Mouse (Mus musculus): Measurements from ENCODE around the gene Igf2bp1. TPM values are rescaled to one million over a fixed set of nuclear protein-coding genes. Genes with fewer than 3 reads are reported as not detected.

The Igf2bp1 gene
- total RNA-seq, 2 experiments from 2014 or later: 0.10 to 0.75 TPM

DNA sequence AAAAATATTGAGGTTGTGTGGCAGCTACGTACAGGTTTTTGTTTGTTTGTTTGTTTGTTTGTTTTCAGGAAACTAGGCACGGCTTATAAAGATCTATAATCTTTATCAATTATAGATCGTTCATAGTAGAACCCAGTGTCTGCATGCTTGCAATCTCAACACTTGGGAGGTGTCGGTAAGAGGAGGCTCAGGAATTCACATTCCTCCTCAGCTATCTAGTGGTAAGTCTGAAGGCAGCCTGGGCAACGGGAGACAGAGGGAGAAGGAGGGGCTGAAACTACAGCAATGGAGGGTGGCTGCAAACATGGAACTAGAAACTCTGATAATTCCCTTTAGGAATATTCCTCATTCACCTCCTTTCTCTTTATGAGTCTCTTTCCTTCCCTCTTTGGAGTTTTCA is 9.7 kb upstream of the Igf2bp1 start:
- intact Hi-C loops (cut with DNase I): no loop called here

DNA sequence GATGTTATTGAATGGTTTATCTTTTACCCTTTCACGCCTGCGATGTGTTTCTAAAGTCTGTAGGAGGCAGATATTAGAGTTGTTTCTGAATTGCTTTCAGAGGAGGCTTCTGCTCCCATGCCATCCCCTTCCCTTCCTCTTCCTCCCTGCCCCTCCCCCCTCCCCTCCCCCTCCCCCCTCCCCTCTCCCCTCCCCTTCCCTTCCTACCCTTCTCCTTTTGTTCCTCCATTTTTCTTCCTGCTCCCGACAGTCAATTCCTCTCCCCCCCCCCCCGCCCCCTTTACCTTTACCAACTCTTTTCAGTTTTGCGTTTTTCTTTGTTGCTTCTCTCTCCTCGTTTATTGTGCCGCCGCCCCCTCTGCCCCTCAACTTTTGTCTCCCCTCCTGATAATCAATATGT is 6.2 kb upstream of the Igf2bp1 start:
- intact Hi-C loops (cut with DNase I): no loop called here

More for the DNA sequence above, 9.7 kb upstream of the Igf2bp1 start:
- no peak for DNase-seq (ENCODE audit: extremely low spot score in 1 of 2, low spot score in 2 of 2)

GRCm38 (mm10) chr11:96008827-96009226 is 3.1 kb upstream of the Igf2bp1 start:
- no peak for DNase-seq (ENCODE audit: extremely low spot score in 1 of 2, low spot score in 2 of 2)
- intact Hi-C loops (cut with DNase I): loop anchor here (10.0 kb wide), 1 partner anchor 276 kb away; the partner anchor contains the start of genes Hoxb7 and Hoxb8

More for the DNA sequence above, 6.2 kb upstream of the Igf2bp1 start:
- no peak for DNase-seq (ENCODE audit: extremely low spot score in 1 of 2, low spot score in 2 of 2)

DNA sequence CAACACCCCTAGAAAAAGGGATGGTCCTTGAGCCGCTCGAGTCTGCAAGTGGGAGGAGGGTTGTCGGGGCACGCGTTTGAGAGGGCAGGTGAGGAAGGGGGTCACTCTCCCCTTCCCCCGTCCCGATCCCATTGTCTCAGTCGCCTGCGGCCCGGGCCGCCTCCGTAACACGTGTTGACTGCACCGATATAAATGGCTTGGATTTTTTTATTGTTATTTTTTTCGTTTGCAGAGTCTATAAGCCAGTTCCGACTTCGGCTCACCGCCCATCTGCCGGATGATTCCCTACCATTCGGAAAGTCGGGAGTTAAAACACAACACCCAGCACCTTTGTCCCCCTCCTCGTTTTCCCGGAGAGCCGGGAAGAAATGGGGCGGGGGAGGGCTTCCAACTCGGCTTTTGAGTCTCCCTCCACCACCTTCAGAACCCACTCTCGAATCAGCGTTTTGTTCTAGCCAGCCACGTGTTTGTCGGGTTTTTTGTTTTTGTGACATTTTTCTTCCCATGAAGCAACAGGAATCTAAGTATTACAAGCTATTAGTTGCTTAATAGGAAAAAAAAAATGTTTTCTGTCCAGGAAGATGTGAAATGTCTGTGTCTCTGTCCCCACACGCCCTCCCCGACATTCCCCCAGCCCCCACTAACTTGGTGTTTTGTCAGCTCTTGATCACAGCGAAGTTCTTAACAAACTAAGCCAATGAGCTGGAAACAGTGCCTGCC is 1.9 kb upstream of the Igf2bp1 start:
- intact Hi-C loops (cut with DNase I): loop anchor here (10.0 kb wide), 1 partner anchor 277 kb away; the partner anchor contains the start of genes Hoxb7 and Hoxb8
- no peak for DNase-seq (ENCODE audit: extremely low spot score in 1 of 2, low spot score in 2 of 2)

GRCm38 (mm10) chr11:96006852-96007515 is 1.2 kb upstream of the Igf2bp1 start:
- intact Hi-C loops (cut with DNase I): loop anchor here (10.0 kb wide), 1 partner anchor 278 kb away; the partner anchor contains the start of genes Hoxb7 and Hoxb8

GRCm38 (mm10) chr11:96006367-96006851 is 669 bp upstream of the Igf2bp1 start:
- no peak for DNase-seq (ENCODE audit: extremely low spot score in 1 of 2, low spot score in 2 of 2)
- intact Hi-C loops (cut with DNase I): loop anchor here (10.0 kb wide), 1 partner anchor 278 kb away; the partner anchor contains the start of genes Hoxb7 and Hoxb8

More at GRCm38 (mm10) chr11:96006852-96007515, 1.2 kb upstream of the Igf2bp1 start:
- peak in 1 of 2 experiments; percentile 50 for DNase-seq (ENCODE audit: extremely low spot score in 1 of 2, low spot score in 2 of 2)

DNA sequence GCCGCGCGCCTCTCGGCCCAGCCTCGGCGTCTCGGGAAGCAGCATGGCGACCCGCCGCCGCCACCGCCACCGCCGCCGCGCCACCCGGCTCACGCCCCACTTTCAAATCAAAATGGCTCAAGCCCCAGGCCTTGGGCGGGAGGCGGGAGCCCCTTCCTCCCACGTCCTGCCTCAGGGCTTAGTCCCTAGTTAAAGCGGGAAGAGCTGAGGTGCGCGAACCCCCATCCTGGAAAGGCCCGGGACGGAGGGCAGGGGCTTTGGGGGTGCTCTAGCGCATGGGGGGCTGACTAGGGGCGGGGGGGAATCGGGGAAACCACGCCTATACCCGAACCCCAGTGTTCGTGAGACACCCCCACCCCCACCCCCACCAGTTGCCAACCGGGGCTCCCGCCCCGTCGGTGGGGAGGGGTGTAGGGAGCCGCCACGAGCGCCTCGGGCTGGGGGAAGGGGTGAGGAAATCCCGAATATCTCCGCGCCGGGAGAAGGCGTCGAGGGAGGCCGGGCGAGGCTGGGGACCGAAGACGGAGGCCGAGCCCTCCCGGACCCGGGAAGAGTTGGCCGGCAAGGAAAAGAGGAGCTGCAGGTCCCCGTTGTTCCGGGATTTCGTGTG is 842 bp downstream of the Igf2bp1 start:
- DNase-seq (ENCODE audit: extremely low spot score in 1 of 2, low spot score in 2 of 2): peak in 1 of 2 experiments; percentile 33
- intact Hi-C loops (cut with DNase I): loop anchor here (10.0 kb wide), 1 partner anchor 280 kb away; the partner anchor contains the start of genes Hoxb7 and Hoxb8

DNA sequence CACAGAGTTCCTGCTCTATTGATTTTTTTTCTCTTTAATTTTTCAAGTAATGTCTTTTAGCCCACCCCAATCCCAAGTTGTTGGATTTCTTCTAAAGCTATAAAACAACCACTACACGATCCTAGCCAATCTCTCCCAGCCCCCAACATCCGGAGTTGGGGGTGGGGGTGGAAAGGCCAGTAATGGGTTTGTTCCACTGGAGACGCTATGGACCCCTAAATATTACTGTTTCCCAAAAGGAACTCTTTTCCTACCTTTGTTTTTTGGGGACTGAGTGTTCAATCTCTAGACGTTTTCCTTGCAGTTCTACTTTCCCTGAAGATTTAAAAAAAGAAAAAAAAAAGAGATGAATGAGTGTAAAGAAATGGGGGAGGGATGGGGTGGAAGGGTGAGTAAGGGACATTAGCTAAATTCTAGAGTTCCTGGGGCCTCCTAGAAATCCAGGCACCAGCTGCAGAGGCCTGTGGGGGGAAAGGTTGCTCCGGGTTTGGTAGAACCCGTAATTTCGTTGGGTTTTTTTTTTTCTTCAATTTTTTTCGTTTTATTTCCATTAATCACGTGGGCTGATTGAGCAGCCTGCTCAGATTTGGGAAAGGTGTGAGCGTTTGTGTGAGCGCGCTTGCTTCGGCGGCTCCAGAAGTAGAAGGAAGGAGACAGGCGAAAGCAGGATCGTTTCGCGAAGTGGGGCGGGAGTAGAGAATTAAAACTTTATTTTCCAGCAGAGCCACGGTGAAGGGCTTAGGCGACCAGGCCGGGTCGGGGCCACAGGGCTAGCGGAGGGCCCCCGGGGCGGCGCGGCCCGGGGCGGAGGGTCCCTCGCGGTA is 1.6 kb downstream of the Igf2bp1 start:
- intact Hi-C loops (cut with DNase I): loop anchor here (10.0 kb wide), 1 partner anchor 281 kb away; the partner anchor contains the start of genes Hoxb7 and Hoxb8
- DNase-seq (ENCODE audit: extremely low spot score in 1 of 2, low spot score in 2 of 2): no peak

DNA sequence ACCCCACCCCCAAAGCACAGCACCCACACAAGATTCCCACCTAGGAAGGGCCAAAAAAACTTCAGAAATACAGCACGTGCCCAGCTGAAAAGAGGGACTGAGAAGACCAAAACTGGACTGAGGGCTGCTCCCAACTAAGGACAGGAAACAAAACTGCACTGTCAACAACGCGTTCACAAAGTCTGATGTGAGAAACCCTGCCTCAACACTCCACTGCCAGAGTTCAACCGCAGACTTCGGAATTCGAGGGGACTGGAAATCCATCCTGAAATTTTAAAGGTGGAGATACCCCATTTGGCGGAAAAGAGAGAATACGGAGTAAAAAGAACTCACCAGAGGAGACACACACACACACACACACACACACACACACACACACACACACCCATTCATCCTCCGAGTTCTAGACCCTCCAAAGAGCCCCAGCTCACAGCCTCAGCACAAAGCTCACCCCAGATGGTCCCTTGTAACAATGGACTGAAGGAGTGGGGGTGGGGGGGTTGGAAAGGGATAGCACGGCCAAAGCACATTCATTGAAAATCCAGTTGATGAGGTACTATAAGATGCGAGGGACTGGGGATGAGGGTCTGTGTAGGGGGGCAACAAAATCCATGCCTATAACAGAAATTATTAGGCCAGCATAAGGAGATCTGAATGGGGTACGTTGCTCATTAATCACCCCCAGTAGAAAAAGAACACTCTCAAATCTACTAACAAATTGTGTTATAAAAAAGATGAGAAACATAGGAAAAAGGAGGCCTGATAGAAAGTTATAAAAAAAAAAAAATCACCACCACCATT is 2.4 kb downstream of the Igf2bp1 start:
- no peak for DNase-seq (ENCODE audit: extremely low spot score in 1 of 2, low spot score in 2 of 2)
- intact Hi-C loops (cut with DNase I): loop anchor here (10.0 kb wide), 1 partner anchor 282 kb away; the partner anchor contains the start of genes Hoxb7 and Hoxb8

GRCm38 (mm10) chr11:95994151-95994550 is 11.6 kb downstream of the Igf2bp1 start:
- intact Hi-C loops (cut with DNase I): no loop called here
- DNase-seq (ENCODE audit: extremely low spot score in 1 of 2, low spot score in 2 of 2): no peak

GRCm38 (mm10) chr11:95990886-95991708 is 14.6 kb downstream of the Igf2bp1 start:
- intact Hi-C loops (cut with DNase I): no loop called here
- DNase-seq (ENCODE audit: extremely low spot score in 1 of 2, low spot score in 2 of 2): peak in 1 of 2 experiments; percentile 68

- intact Hi-C loops (cut with DNase I): no loop called here
- no peak for DNase-seq (ENCODE audit: extremely low spot score in 1 of 2, low spot score in 2 of 2)
Measured at GRCm38 (mm10) chr11:95990431-95990830, 15.3 kb downstream of the Igf2bp1 start.

- intact Hi-C loops (cut with DNase I): no loop called here
- no peak for DNase-seq (ENCODE audit: extremely low spot score in 1 of 2, low spot score in 2 of 2)
Measured at GRCm38 (mm10) chr11:95989864-95990263, 15.9 kb downstream of the Igf2bp1 start.

GRCm38 (mm10) chr11:95988533-95988932 is 17.2 kb downstream of the Igf2bp1 start:
- DNase-seq (ENCODE audit: extremely low spot score in 1 of 2, low spot score in 2 of 2): peak in 1 of 2 experiments; percentile 71
- intact Hi-C loops (cut with DNase I): no loop called here

DNA sequence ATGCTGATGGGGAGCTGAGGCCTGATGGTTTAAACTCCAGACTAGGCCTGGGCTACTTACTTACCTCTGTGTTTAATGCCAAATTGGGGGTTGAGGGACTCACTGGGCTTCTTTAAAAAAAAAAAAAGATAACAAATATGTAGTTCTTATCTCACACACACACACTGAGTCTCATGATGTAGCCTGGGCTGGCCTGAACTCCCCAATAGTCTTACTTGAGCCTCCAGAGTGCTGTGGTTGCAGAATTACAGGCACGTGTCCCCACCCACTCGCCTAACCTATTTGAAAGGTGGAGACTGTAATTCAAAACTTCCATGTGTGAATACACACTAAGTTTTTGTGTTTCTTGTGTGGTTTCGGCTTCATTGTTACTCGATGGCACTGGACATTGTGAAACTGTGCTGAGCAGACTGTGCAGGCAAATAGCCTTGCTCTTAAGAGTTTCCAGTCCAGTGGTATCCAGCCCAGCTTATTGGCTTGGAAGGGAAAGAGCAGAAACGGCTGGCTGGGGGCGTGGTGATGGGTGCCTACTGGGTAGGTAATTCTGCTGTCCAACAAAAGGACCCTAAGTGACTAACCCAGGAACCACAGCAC is 17.8 kb downstream of the Igf2bp1 start:
- no peak for DNase-seq (ENCODE audit: extremely low spot score in 1 of 2, low spot score in 2 of 2)
- intact Hi-C loops (cut with DNase I): no loop called here

GRCm38 (mm10) chr11:95982475-95982874 is 23.3 kb downstream of the Igf2bp1 start:
- intact Hi-C loops (cut with DNase I): no loop called here

More at GRCm38 (mm10) chr11:95982475-95982874, 23.3 kb downstream of the Igf2bp1 start:
- peak in 1 of 2 experiments; percentile 45 for DNase-seq (ENCODE audit: extremely low spot score in 1 of 2, low spot score in 2 of 2)

All from left cerebral cortex, postnatal 10 days (tissue).